Mouse (Mus musculus) hindbrain, embryonic 10.5 days (tissue): ENCODE measurements around the gene H2-Eb2. TPM values are rescaled to one million over a fixed set of nuclear protein-coding genes. Genes with fewer than 3 reads are reported as not detected.

Experiments used
- DNase-seq: peaks from one replicate; pipeline ENCODE4 v3.0.0-alpha.2; 2017; ENCODE audit warnings: low spot score
- H3K27ac ChIP-seq: fragments of 300-500 bp; sonication (generic); 2 replicates; pipeline ENCODE4 v1.5.1; 2016; ENCODE audit warnings: mild to moderate bottlenecking, moderate library complexity
- H3K27me3 ChIP-seq: fragments of 300-500 bp; sonication (generic); 2 replicates; pipeline ENCODE4 v1.6.1; 2016; ENCODE audit warnings: mild to moderate bottlenecking; ENCODE audit not compliant: poor library complexity, insufficient read depth, severe bottlenecking
- H3K36me3 ChIP-seq: fragments of 300-500 bp; sonication (generic); 2 replicates; pipeline ENCODE4 v1.6.1; 2016; ENCODE audit warnings: mild to moderate bottlenecking, moderate library complexity
- H3K4me1 ChIP-seq: fragments of 300-500 bp; sonication (generic); replicated peaks from 2 replicates; pipeline ENCODE4 v1.6.1; 2016; ENCODE audit warnings: mild to moderate bottlenecking
- H3K4me3 ChIP-seq: fragments of 300-500 bp; sonication (generic); 2 replicates; pipeline ENCODE4 v1.5.1; 2016; ENCODE audit warnings: mild to moderate bottlenecking, moderate library complexity
- H3K9me3 ChIP-seq: fragments of 300-500 bp; sonication (generic); 2 replicates; pipeline ENCODE4 v1.6.1; 2016; ENCODE audit warnings: mild to moderate bottlenecking, moderate library complexity
- WGBS: fragments of 180-500 bp; shearing (Covaris S2); methylation state at CpG from one replicate; pipeline ENCODE4 v1.1.7; 2016; 5-methylcytosine and 5-hydroxymethylcytosine counted together
- polyA plus RNA-seq: library from polyadenylated mRNA; unstranded; fragments of >200 nt; fragmentation: Nextera tagmentation; extraction: Ambion mirVana; gene quantifications from 2 replicates; pipeline ENCODE4 v1.2.1, GENCODE M21; 2016

H2-Eb2 gene
- polyA plus RNA-seq, 1 experiment from 2014 or later: not detected

- Histone ChIP-seq H3K4me1 (no peaks in the 10 kb centered on the region), H3K27ac (no peak overlapping the region), H3K27me3 (no peaks in the 10 kb centered on the region), H3K4me3 (no peak overlapping the region), H3K9me3 (no peaks in the 10 kb centered on the region), H3K36me3 (no peaks in the 10 kb centered on the region)
- no peak for DNase-seq
- WGBS: 74% methylated on average over 6 of the region's 6 CpGs
Observed at GRCm38 (mm10) chr17:34377450-34378209, 52.2 kb downstream of the H2-Eb2 start.

DNA sequence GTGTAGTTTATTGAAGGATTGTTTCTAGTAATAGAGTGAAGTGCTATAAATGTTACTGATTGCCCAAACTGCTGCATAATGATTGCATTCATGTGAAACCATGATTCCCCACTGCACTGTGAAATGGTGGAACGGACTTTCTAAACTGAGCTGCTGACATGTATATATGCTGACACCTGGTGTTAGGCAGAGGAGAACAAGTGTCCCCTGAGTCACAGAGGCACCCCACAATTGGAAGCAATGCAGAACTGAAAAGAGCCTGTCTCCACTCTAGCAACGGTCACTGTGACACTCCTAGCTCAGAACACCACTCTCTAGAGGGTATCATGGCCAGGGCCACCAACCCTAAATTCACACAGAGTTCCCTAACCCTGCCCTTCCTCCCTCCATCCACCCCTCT lies 53.3 kb downstream of the H2-Eb2 start:
- WGBS: 81% methylated on average over 2 of the region's 2 CpGs
- Histone ChIP-seq H3K27me3 (no peaks in the 10 kb centered on the region), H3K27ac (no peak overlapping the region), H3K36me3 (no peaks in the 10 kb centered on the region), H3K4me1 (no peaks in the 10 kb centered on the region), H3K9me3 (no peaks in the 10 kb centered on the region), H3K4me3 (no peak overlapping the region)
- no peak for DNase-seq

DNA sequence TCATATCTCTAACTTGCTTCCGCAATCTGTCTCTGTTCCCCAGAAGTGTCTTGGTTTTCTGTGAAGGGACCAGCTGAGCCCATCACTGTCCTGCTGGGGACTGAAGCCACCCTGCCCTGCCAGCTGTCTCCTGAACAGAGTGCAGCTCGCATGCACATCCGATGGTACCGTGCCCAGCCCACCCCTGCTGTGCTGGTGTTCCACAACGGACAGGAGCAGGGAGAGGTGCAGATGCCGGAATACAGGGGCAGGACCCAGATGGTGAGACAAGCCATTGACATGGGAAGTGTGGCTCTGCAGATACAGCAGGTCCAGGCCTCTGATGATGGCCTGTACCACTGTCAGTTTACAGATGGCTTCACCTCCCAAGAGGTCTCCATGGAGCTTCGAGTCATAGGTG lies 54.0 kb downstream of the H2-Eb2 start:
- Histone ChIP-seq H3K9me3 (no peaks in the 10 kb centered on the region), H3K36me3 (no peaks in the 10 kb centered on the region), H3K4me3 (no peak overlapping the region), H3K27ac (no peak overlapping the region), H3K4me1 (no peaks in the 10 kb centered on the region), H3K27me3 (no peaks in the 10 kb centered on the region)
- WGBS: 83% methylated on average over 7 of the region's 7 CpGs
- DNase-seq: no peak

- no peaks in the 10 kb centered on the region for H3K36me3 ChIP-seq
Observed at GRCm38 (mm10) chr17:34381876-34382275, 56.4 kb downstream of the H2-Eb2 start.

DNA sequence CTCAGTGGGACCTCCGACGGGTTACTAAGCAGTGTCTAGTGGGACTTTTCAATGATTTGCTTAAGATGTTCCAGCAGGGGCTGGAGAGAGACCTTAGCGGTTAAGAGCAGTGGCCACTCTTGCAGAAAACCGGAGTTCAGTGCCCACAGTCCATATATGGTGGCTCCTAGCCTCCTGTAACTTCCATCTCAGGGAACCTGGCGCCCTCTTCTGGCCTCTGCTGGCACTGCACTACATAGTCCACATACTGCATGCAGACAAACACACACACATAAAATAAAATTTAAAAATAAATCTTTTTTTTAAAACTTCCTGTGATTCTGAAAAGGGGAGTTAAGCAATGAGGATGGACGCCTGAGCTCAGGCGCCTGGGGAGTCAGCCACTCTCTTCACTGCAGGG lies 57.7 kb downstream of the H2-Eb2 start:
- Histone ChIP-seq H3K27ac (no peak overlapping the region), H3K36me3 (no peaks in the 10 kb centered on the region), H3K4me3 (no peak overlapping the region), H3K9me3 (no peaks in the 10 kb centered on the region), H3K27me3 (no peaks in the 10 kb centered on the region), H3K4me1 (no peaks in the 10 kb centered on the region)
- WGBS: 73% methylated on average over 7 of the region's 7 CpGs
- DNase-seq: peak; percentile 11

More at GRCm38 (mm10) chr17:34381876-34382275, 56.4 kb downstream of the H2-Eb2 start:
- Histone ChIP-seq H3K4me1 (no peaks in the 10 kb centered on the region), H3K27ac (no peak overlapping the region), H3K4me3 (no peak overlapping the region), H3K9me3 (no peaks in the 10 kb centered on the region), H3K27me3 (no peaks in the 10 kb centered on the region)
- no peak for DNase-seq
- WGBS: 78% methylated on average over 11 of the region's 11 CpGs

GRCm38 (mm10) chr17:34384699-34385098 lies 59.2 kb downstream of the H2-Eb2 start:
- 76% methylated on average over 3 of the region's 3 CpGs for WGBS
- H3K4me3 ChIP-seq: no peak overlapping the region

GRCm38 (mm10) chr17:34386656-34387055 lies 61.2 kb downstream of the H2-Eb2 start:
- H3K27me3 ChIP-seq: peaks cover 9% of the 10 kb centered on the region
- 0 out of 2 replicates have a peak, but pooled peaks cover 1% of the 10 kb centered on the region for H3K4me1 ChIP-seq
- 80% methylated on average over 2 of the region's 2 CpGs for WGBS
- H3K9me3 ChIP-seq: no peaks in the 10 kb centered on the region
- no peak overlapping the region for H3K4me3 ChIP-seq
- DNase-seq: no peak
- H3K27ac ChIP-seq: no peak overlapping the region
- no peaks in the 10 kb centered on the region for H3K36me3 ChIP-seq

More at GRCm38 (mm10) chr17:34384699-34385098, 59.2 kb downstream of the H2-Eb2 start:
- no peak for DNase-seq
- Histone ChIP-seq H3K27ac (no peak overlapping the region), H3K36me3 (no peaks in the 10 kb centered on the region), H3K9me3 (no peaks in the 10 kb centered on the region), H3K27me3 (peaks cover 4% of the 10 kb centered on the region; the same call in 1 of the 2 replicates), H3K4me1 (no peaks in the 10 kb centered on the region)

DNA sequence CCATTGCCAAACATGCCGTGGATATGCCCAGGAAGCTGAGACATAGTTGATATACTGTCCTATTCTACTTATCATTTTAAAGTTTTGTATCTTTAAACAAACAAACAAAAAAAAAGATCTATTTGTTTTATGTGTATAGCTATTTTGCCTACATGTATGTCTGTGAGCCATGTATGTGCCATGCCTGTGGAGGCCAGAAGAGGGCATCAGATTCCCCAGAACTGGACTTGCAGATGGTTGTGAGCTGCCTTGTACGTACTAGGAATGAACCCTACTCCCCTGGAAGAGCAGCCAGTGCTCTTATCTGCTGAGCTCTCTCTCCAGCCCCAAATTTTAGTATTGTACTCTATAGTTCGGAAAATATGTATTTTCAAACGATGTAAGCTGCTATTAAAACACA lies 63.0 kb downstream of the H2-Eb2 start:
- 38% methylated on average over 4 of the region's 4 CpGs for WGBS
- no peak overlapping the region for H3K4me3 ChIP-seq
- no peaks in the 10 kb centered on the region for H3K9me3 ChIP-seq
- peaks cover 16% of the 10 kb centered on the region for H3K27me3 ChIP-seq
- DNase-seq: peak; percentile 30
- no peaks in the 10 kb centered on the region for H3K36me3 ChIP-seq
- H3K4me1 ChIP-seq: 0 out of 2 replicates have a peak, but pooled peaks cover 9% of the 10 kb centered on the region
- H3K27ac ChIP-seq: no peak overlapping the region

Other genes starting within 250 kb of the H2-Eb2 start
- gene H2-Oa, start 233.3 kb upstream of the H2-Eb2 start, polyA plus RNA-seq: 0.80 and 0.82 TPM in 2 replicates
- gene H2-DMa, start 206.1 kb upstream of the H2-Eb2 start, polyA plus RNA-seq: 5.8 and 7.7 TPM in 2 replicates
- 131 and 135 TPM in 2 replicates for gene Brd2, start 203.0 kb upstream of the H2-Eb2 start, polyA plus RNA-seq
- gene H2-DMb2, start 182.4 kb upstream of the H2-Eb2 start, polyA plus RNA-seq: 0.11 and 0.24 TPM in 2 replicates
- 0.30 and 0.98 TPM in 2 replicates for gene H2-DMb1, start 172.6 kb upstream of the H2-Eb2 start, polyA plus RNA-seq
- gene Tap1, start 138.1 kb upstream of the H2-Eb2 start, polyA plus RNA-seq: 1.7 TPM in 2 replicates
- gene Psmb9, start 137.9 kb upstream of the H2-Eb2 start, polyA plus RNA-seq: 0.66 and 0.97 TPM in 2 replicates
- gene Psmb8, start 127.9 kb upstream of the H2-Eb2 start, polyA plus RNA-seq: 1.2 and 1.8 TPM in 2 replicates
- gene Tap2, start 122.1 kb upstream of the H2-Eb2 start, polyA plus RNA-seq: 0.27 and 1.4 TPM in 2 replicates
- 0.24 TPM in 1 of 2 replicates, not detected in the other for gene H2-Ob, start 86.8 kb upstream of the H2-Eb2 start, polyA plus RNA-seq
- gene H2-Ab1, start 68.0 kb upstream of the H2-Eb2 start, polyA plus RNA-seq: 4.7 and 5.3 TPM in 2 replicates
- gene H2-Aa, start 37.8 kb upstream of the H2-Eb2 start, polyA plus RNA-seq: not detected in 2 replicates
- gene H2-Eb1, start 19.8 kb upstream of the H2-Eb2 start, polyA plus RNA-seq: 1.0 and 1.3 TPM in 2 replicates
- not detected in 2 replicates for gene Btnl2, start 29.2 kb downstream of the H2-Eb2 start, polyA plus RNA-seq
- gene Btnl1, start 51.5 kb downstream of the H2-Eb2 start, polyA plus RNA-seq: not detected in 2 replicates
- 1.4 and 2.0 TPM in 2 replicates for gene BC051142, start 73.2 kb downstream of the H2-Eb2 start, polyA plus RNA-seq
- not detected in 2 replicates for gene Btnl4, start 151.7 kb downstream of the H2-Eb2 start, polyA plus RNA-seq
- not detected in 2 replicates for gene Btnl6, start 191.7 kb downstream of the H2-Eb2 start, polyA plus RNA-seq
- gene Notch4, start 238.6 kb downstream of the H2-Eb2 start, polyA plus RNA-seq: 9.1 and 12.5 TPM in 2 replicates